Mouse (Mus musculus): ENCODE measurements around the gene Tmem189. TPM values are rescaled to one million over a fixed set of nuclear protein-coding genes. Genes with fewer than 3 reads are reported as not detected.

Tmem189 gene
- polyA plus RNA-seq, 1 experiment: 88.8 TPM

GRCm38 (mm10) chr2:167605817-167606744 is 83.5 kb downstream of the Tmem189 start:
- Histone ChIP-seq H3K27ac (ENCODE audit: insufficient read depth, low read length) (no peak overlapping the region), H3K4me3 (ENCODE audit: insufficient read depth, low read length) (no peak overlapping the region), H3K4me1 (ENCODE audit: control insufficient read depth, insufficient read depth, low read length) (no peaks in the 10 kb centered on the region)
- TF ChIP-seq CTCF (IDR thresholded peaks at IDR 0.05; ENCODE audit: extremely low read depth, insufficient read depth, low read length): no peak
- TF ChIP-seq POLR2A (IDR thresholded peaks at IDR 0.05; ENCODE audit: extremely low read depth, insufficient read depth, low read length): no peak

DNA sequence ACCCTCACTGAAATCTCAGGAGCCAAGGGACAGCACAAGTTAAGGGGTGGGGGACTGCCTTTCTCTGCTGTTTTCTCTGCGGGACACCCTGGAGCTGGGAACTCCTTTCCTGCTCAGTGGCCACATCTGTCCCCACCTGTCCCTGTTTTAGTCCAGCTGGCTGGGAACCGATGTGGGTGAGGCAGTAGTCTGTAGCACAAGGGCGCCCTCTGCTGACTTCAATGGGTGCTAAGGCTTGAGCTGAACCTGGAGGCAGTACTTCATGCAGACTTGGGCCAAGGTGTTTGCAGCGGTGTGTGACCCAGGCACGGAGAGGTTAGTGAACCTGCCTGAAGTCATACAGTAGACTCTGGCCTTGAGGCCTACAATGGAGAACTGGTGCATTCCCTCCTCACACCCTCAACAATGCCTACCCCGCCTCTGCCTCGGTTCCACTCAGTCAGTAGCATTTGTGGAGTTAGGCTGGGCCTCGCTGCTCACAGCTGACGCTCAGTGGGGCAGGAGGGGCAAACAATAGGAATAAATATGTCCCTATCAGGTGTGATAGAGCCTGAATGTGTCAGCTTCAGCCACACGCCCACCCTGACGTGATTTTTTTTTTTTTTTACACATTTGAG is 84.3 kb downstream of the Tmem189 start:
- H3K4me3 ChIP-seq (ENCODE audit: insufficient read depth, low read length): no peak overlapping the region
- no peaks in the 10 kb centered on the region for H3K4me1 ChIP-seq (ENCODE audit: control insufficient read depth, insufficient read depth, low read length)
- H3K27ac ChIP-seq (ENCODE audit: insufficient read depth, low read length): no peak overlapping the region
- TF ChIP-seq POLR2A (IDR thresholded peaks at IDR 0.05; ENCODE audit: extremely low read depth, insufficient read depth, low read length) (no peak), CTCF (IDR thresholded peaks at IDR 0.05; ENCODE audit: extremely low read depth, insufficient read depth, low read length) (peak; percentile 95)

DNA sequence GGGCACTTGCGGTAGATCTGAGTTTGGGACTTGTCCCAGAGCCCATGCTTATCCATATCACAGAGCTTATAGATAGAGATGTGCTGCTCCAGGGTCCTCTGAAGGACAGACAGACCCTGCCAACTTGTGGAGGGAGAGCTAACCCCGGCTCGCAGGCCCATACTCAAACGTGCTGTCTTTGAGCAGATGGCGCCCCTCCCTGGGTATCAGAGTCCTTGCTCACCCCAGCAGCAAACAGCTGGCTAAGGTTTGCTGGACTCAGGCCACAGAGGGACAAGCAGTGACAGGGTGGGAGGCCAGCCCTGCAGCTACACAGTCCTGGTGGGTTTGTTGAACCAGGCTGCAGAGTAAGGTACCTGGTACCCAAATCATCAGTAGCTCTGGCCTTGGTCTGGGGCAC is 86.6 kb downstream of the Tmem189 start:
- H3K27ac ChIP-seq (ENCODE audit: insufficient read depth, low read length): no peak overlapping the region
- no peak for TF ChIP-seq CTCF (IDR thresholded peaks at IDR 0.05; ENCODE audit: extremely low read depth, insufficient read depth, low read length)
- TF ChIP-seq POLR2A (IDR thresholded peaks at IDR 0.05; ENCODE audit: extremely low read depth, insufficient read depth, low read length): no peak
- no peaks in the 10 kb centered on the region for H3K4me1 ChIP-seq (ENCODE audit: control insufficient read depth, insufficient read depth, low read length)
- H3K4me3 ChIP-seq (ENCODE audit: insufficient read depth, low read length): no peak overlapping the region

DNA sequence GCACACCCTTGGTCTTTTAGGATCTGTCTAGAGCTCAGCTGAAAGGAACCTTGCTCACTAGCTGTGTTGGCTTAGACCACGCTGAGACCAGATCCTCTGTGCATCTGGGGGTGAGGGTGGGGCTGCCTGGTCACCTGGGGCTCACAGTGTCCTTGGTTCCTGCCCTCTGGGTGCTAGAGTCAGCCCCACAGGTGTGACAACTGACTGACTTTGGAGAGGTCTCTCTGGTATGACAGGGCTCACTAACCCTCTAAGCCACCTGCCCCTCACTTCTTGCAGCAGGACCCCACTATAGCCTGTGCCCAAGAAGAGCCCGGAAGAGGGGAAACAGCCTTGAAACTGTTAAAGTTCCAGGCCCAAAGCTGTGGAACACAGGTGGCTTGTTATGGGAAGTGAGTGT is 87.3 kb downstream of the Tmem189 start:
- TF ChIP-seq CTCF (IDR thresholded peaks at IDR 0.05; ENCODE audit: extremely low read depth, insufficient read depth, low read length) (no peak), POLR2A (IDR thresholded peaks at IDR 0.05; ENCODE audit: extremely low read depth, insufficient read depth, low read length) (no peak)

DNA sequence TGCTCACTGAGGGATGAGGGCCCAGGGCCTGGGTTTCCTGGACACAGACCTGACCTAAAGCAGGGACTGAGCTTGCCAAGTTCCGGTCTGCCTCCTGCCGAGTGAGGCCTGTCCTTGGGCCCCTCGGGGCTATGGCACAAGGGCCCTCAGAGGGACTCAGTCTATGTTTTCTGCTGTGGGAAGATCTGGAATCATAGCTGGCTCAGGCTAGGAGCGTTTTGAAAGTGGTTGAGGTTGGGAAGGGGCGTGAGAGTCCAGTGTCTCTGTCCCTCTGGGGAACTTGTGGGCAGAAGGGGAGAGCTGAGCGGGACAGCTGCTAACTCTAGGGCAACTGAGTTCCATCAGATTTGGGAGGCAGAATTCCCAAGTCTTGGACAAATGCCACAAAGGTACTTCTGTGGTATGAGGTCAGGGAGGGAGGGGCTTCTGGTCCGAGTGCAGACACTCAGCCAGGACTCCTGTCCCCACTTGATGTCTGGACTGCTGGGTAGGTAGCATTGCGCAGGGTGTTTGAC is 89.1 kb downstream of the Tmem189 start:
- Histone ChIP-seq H3K4me1 (ENCODE audit: control insufficient read depth, insufficient read depth, low read length) (no peaks in the 10 kb centered on the region), H3K4me3 (ENCODE audit: insufficient read depth, low read length) (no peak overlapping the region), H3K27ac (ENCODE audit: insufficient read depth, low read length) (no peak overlapping the region)
- no peak for TF ChIP-seq POLR2A (IDR thresholded peaks at IDR 0.05; ENCODE audit: extremely low read depth, insufficient read depth, low read length)
- TF ChIP-seq CTCF (IDR thresholded peaks at IDR 0.05; ENCODE audit: extremely low read depth, insufficient read depth, low read length): no peak

More for the DNA sequence above, 87.3 kb downstream of the Tmem189 start:
- H3K4me3 ChIP-seq (ENCODE audit: insufficient read depth, low read length): no peak overlapping the region
- no peaks in the 10 kb centered on the region for H3K4me1 ChIP-seq (ENCODE audit: control insufficient read depth, insufficient read depth, low read length)
- H3K27ac ChIP-seq (ENCODE audit: insufficient read depth, low read length): no peak overlapping the region

DNA sequence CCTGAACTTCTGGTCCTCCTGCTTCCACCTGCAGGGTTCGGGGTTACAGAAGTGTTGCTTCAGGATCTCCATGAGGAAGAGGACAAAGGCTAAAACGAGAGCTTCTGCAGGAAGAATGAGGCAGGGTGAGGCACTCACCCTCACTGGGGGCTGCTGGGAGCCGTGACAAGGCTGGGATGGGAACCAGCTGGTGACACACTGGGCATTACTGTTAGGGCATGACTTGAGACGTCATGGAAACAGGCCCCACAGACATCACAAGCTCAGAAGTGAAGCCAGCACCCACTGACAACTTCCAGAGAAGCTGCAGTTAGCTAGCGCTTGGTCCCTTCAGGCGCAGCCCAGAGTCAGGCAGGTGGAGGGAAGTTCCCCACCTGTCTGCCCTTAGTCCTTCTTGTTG is 89.7 kb downstream of the Tmem189 start:
- TF ChIP-seq POLR2A (IDR thresholded peaks at IDR 0.05; ENCODE audit: extremely low read depth, insufficient read depth, low read length) (no peak), CTCF (IDR thresholded peaks at IDR 0.05; ENCODE audit: extremely low read depth, insufficient read depth, low read length) (no peak)
- no peak overlapping the region for H3K27ac ChIP-seq (ENCODE audit: insufficient read depth, low read length)
- no peaks in the 10 kb centered on the region for H3K4me1 ChIP-seq (ENCODE audit: control insufficient read depth, insufficient read depth, low read length)
- H3K4me3 ChIP-seq (ENCODE audit: insufficient read depth, low read length): no peak overlapping the region

DNA sequence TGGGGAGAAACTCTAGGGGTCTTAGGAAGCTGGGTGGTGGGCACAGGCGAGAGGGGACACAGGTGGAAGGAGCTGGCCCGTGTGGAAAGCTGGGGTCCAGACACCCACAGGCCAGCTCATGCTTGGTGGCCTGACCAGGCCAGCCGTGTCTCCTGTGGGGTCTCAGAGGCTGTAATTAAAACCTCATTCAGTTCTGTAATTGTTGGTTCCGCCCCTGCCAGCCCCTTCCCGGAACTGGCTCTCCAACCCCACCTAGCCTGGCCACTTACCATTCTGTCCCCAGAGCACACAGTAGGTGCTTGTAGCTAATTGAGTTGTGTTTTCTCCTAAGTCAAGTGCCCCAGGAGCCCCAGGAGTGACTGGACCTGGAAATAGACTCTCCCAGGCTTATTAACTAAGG is 90.4 kb downstream of the Tmem189 start:
- no peak for TF ChIP-seq CTCF (IDR thresholded peaks at IDR 0.05; ENCODE audit: extremely low read depth, insufficient read depth, low read length)
- no peak for TF ChIP-seq POLR2A (IDR thresholded peaks at IDR 0.05; ENCODE audit: extremely low read depth, insufficient read depth, low read length)
- Histone ChIP-seq H3K27ac (ENCODE audit: insufficient read depth, low read length) (no peak overlapping the region), H3K4me1 (ENCODE audit: control insufficient read depth, insufficient read depth, low read length) (no peaks in the 10 kb centered on the region), H3K4me3 (ENCODE audit: insufficient read depth, low read length) (no peak overlapping the region)

- TF ChIP-seq CTCF (IDR thresholded peaks at IDR 0.05; ENCODE audit: extremely low read depth, insufficient read depth, low read length) (no peak), POLR2A (IDR thresholded peaks at IDR 0.05; ENCODE audit: extremely low read depth, insufficient read depth, low read length) (no peak)
- Histone ChIP-seq H3K27ac (ENCODE audit: insufficient read depth, low read length) (no peak overlapping the region), H3K4me3 (ENCODE audit: insufficient read depth, low read length) (no peak overlapping the region), H3K4me1 (ENCODE audit: control insufficient read depth, insufficient read depth, low read length) (no peaks in the 10 kb centered on the region; the same call in 1 of the 2 replicates)
These were observed 92.0 kb downstream of the Tmem189 start for GRCm38 (mm10) chr2:167597492-167598186.
